Mouse (Mus musculus): ENCODE data around the gene Xylb.
"Not testable (repeated sequence)": the region's sequence is repeated elsewhere in the genome, so short reads cannot be mapped to it uniquely, and the experiment has no call there.

Gene Xylb

DNA sequence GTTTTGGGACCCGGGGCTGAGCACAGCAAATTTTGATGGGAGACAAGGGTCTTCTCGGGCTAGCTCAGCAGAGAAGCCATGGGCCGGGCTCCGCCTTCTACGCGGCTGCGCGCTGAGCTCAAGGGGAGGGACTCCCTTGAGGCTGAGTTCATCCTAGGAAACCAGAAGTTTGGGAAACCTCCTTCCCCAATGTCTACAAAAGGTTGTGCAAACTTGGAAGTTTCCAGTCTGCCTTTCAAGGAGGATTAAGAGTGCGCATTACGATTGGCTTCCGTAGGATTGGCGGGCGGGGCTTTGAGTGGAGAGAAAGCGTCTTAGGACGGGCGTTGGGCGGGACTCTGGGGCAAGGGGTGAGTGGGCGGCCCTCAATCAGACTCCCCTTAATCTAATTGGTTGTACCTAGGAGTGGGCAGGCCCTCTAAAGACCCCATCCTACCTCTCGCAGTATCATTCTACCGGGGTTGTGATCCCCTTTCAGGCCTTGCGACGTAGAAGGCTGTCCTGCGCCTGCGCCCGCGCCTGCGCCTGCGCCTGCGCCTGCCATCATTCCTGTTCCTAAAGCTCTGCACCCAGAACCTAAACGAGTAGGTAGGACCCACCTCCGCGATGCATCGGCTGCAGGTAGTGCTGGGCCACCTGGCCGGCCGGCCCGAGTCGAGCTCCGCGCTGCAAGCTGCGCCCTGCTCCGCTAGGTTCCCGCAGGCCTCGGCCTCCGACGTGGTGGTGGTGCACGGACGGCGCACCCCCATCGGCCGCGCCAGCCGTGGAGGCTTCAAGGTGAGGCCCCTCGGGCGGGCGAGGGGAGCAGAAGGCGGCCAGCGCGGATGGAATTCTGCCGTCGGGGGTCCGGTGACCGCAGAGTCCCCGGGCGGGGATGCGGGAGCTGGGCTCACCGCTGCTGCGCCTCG lies 16.0 kb upstream of the Xylb start, which contains the start of gene Myd88:
Gene Myd88, minus strand, starts transcription at position 503 of the 908 bp plus-strand sequence.
- DNase-seq = peak; percentile 95

DNA sequence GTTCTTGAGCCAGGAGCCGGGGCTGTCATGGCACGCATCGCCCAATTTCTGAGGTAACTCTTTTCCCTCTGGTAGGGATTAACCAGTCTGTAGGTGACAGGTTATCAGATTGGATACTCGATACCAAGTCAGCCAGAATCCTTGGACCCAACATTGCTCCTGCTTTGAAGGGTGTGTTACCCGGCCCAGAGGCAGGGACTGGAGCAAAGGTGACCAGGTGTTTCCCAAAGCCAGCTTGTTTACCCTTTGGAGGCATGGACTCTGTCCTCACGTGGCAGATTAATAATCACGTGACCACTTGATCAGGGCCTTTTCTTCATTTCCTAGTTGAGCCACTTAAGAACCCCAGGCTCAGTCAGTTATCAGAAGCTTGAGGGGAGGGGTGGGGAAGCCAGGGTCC lies 14.5 kb upstream of the Xylb start:
- DNase-seq = no peak

DNA sequence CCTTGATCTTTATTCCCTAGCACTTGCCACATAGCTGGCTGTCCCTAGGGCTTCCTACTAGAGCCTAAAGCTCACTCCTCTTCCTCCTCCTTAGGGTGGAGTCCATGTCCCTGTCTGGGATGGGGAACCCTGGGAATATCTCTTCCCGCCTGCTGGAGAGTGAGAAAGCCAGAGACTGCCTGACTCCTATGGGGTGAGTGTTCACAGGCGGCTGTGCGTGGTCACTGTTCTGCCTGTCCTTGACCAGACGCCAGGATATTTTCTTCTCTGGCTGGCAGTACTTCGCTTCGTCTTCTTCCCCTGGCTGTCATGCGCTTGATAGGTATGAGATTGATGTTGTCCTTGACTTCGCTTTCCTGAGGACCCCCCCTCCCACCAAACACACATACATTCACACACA lies 10.8 kb upstream of the Xylb start:
- no peak for DNase-seq

DNA sequence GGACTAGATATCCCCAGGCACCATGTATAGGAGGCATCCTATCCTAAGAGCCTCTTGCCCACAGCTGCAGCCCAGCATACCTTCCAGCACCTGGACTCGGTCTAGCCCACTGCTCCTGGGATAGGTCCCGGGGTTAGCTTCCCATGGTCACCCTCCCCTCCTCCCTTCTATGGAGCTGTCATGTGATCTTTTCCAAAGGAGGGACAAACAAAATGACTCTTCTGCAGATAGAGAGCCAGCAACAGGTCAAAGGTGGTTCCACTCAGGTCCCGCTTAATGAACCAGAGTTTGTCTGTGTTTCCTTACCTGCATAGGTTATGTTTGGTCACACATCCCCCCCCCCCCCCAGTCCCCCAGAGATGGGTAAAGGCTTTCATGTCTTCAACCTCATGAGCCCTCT lies 6.7 kb upstream of the Xylb start:
- no peak for DNase-seq

DNA sequence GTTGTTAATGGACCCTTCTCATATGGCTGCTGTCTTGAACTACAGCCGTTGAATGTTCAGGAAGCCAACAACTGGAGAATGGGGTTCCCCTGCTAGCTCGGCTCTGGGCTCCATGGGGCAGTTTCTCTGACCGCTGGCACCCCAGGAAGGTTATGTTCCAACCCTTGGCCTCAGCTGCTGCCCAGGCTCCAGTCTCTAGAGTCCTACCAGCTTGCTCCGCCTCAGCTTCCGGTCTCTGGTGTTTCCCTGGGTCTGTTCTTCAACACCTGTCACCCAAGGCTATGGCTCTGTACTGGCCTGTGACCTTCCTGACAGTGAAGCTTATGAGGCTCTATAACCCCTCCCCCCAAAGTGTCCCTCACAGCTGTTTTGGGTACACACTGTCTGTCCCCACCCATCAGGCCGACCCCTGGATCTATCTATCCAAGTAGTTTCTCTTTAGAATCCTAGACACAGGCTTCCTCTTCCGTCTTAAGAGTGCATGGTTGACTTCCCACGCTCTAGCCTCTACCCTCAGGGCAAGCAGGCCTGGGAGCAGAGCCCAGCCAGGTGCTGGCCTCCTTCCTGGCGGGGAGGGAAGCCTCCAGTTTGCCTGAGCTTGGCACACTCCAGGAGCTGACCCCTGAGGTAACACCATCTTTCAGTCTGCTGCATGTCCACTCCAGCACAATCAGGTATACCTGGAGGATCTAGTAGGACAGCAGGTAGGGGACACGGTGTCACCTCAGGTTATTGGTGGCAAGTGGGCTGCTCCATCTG lies 6.1 kb upstream of the Xylb start:
- no peak for DNase-seq

DNA sequence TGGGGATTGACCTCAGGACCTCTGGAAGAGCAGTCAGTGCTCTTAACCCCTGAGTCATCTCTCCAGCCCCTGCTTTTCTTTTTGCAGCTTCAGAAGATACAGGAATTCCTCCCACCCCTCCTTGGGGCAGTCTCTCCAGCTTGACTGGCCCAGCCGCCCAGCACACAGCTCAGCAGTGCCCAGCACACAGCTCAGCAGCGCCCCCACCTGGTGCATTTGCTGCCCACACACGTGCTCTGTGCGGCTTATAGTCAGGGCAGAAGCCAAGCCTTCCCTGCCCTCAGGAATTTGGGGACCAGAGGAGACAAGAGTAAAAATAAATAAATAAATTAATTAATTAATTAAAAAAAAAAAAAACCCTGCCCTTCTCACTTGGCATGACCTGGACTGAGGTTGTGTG lies 5.1 kb upstream of the Xylb start:
- peak; percentile 86 for DNase-seq

DNA sequence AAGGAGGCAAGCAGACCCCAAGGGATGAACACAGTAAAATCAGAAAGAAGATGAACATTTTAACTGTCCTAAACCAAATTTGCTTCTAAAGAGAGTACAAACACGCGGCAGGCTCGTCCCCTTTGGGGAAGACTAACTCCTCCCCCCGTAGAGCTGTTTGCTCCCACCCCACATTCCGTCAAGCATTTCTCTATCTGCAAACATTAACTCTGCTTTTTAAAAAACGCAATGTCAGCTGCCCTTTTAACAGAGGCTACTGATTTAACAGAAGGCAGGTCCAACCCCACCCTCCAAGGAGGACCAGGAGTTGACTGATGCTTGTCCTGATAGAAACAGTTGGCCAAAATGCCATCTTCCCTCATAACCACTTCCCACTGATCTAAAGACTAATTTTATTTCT lies 3.3 kb upstream of the Xylb start:
- DNase-seq = no peak

DNA sequence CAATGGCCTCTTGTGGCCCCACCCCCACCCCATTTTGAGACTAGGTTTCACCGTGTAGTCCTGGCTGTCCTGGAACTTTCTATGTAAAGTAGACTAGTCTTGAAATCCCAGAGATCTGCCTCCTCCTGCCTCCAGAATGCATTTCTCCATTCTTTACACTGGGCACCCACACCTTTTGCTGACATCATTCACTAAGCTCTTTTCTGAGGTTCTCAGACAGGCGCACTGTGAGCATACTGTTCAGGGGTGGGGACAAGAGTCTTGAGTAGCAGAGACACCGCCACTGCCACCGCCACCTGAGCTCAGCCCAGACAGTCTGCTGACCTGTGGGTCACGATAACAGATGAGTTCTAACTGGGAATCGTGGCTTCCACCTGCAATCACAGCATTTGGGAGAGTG lies 1.2 kb upstream of the Xylb start:
- DNase-seq = no peak

DNA sequence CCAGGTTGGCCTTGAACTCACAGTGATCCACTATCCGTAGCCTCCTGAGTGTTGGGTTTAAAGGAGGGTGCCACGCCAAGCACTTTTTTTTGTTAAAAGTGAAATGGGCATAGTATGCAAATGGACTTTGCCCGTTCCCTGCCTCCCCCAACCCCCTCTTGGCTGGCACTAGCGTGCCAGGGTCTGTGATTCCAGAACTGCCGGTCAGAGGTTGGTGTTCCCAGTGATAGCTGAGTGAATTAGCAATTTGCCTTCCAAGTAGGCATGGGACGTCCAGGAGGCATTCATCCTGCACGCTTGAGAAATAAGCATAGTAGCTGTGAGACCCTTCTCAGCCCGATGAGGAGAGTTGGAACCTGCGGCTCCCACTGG lies 863 bp downstream of the Xylb start:
- DNase-seq = no peak

DNA sequence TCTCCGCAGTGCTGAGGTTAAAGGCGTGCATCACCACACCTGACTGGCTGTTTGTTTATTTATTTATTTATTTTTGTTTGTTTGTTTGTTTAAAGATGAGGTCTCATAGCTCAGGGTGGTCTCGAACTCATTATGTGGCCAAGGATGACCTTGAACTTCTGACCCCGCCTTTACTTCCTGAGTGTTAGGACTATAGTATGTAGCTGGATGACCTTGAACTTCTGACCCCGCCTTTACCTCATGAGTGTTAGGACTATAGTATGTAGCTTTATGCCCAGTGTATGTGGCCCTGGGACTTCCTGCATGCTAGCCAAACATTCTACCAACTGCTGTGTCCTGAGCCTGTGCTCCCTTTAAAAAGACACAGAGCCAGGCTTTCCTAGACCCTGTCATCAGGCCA lies 4.2 kb downstream of the Xylb start:
- no peak for DNase-seq

DNA sequence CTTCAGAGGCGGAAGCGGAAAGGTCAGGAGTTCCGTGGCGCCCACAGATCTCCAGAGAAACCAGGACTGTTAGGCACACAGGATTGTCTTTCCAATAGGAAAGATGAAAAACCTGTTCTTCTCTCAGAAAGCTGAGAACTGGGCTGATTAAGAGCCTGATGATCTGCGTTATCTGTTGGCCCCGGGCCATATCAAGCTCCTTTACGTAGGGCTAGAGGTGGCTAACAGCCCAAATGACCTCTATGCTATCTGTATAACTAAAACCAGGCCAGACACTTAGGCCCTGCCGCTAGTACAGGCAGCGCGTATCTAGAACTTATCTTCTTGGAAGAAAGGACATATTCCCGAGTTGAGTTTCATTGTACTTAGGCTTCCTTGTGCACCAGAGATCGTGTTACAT lies 6.0 kb downstream of the Xylb start:
- DNase-seq = no peak

DNA sequence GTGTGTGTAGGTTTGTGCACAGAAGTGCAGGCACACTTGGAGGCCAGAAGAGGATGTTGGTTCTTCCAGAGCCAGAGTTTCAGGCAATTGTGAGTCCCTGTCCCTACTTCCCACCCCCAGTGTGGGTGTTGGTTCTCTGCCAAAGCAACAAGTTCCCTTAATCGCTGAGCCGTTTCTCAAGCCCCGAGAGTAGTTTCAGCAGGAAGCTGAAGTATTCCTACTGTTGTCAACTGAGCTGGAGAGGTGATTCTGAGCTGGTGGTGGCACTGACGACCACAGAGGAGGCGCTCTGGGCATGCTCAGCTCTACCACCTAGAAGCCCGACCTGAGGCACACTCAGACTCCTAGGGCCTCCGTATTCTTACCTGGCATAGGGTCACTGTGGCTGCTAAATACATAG lies 8.1 kb downstream of the Xylb start, which contains the start of gene Slc22a14:
Gene Slc22a14, minus strand, starts transcription at position 270 of the 400 bp plus-strand sequence.
- DNase-seq = no peak

DNA sequence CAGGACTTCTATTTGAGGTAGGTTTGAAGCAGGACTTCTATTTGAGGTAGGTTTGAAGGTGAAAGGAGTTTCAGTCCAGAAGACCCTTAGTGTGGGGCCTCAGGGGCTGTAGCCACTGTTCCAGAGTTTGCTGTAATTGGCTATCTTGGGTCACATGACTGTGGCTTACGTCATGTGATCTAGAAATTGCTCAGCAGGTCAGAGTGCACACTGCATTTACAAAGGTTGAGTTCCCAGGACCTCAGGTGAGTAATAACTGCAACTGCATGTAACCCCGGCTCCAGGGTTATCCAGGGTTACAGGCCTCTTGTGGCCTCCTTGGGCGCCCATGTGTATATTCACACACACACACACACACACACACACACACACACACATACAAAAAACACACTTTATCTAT lies 11.2 kb downstream of the Xylb start:
- no peak for DNase-seq

DNA sequence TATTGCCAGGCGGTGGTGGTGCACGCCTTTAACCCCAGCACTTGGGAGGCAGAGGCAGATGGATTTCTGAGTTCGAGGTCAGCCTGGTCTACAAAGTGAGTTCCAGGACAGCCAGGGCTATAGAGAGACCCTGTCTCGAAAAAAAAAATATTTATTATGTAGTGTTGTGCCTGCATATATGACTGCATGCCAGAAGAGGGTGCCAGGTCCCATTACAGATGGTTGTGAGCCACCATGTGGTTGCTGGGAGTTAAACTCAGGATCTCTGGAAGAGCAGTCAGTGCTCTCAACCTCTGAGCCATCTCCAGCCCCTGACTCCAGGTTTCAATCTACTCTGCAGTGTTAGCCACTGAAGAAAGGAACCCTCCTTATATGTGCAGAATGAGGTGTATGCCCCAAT lies 13.6 kb downstream of the Xylb start:
- DNase-seq = not testable (repeated sequence)

DNA sequence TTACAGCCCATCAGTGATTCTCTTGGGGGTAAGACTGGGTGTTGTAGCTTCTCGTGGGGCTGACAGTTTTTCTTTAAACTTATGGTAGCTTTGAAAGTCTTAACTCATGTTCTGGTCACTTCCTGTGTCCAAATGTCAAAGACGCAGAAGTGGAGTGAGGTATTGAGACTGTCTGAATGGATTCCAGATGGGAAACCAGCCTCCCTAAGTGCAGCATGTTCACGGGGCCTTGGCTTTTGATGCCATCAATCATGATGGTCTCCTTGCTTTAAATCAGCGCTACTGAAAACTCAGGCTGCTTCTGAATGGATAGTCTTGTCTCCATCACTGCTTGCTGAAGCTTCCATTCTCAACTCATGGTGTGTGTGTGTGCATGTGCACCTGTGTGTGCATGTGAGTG lies 14.1 kb downstream of the Xylb start:
- DNase-seq = no peak

DNA sequence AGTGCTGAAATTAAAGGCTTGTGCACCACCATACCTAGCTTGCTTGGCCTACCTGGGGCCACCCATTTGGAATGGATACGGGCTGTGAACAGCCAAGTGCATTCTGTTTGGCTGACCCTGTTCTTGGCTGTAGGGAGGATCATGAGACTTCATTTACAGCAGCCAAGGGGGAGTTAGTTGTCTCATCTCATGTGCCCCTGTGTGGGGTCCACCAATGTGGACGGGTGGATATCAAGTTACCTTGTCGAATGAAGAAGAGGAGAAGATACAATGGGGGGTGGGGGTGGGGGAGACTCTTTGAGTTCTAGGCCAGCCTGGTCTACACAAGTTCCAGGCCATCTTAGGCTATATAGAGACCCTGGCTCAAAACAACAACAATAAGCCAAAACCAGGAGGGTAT lies 17.8 kb downstream of the Xylb start:
- no peak for DNase-seq

DNA sequence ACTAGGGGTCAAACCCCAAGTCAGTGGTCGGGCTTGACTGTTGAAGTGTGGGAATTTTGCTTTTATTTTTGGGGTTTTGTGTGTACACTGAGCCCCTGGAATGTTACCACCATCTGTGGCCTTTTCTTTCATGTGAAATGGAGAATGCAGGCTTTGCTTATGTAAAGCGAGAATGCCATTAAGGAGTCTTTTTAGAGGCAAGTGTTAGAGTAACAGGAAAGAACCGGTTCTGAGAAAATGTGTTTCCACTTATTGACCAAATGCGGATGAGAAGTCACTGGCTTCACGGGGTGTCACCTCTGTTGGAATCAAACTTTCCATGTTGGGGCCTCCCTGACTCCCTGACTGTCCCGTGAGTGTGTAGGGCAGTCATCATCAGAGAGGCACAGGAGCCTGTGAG lies 18.4 kb downstream of the Xylb start:
- DNase-seq = no peak

DNA sequence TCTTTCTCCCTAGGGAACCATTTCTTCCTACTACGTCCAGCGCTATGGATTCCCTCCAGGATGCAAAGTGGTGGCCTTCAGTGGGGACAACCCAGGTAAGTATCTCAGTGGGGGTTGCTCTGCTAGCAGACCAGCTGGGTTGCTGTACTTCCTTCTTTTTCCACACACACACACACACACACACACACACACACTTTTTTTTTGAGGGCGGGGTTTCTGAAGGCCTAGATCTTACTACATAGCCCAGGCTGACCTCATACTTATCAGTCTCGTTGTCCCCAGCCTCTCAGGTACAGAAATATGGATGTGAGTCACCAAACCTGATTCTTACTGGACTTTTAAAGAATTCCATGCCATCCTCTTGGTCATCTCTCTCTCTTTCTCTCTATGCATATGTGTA lies 21.1 kb downstream of the Xylb start:
- no peak for DNase-seq

DNA sequence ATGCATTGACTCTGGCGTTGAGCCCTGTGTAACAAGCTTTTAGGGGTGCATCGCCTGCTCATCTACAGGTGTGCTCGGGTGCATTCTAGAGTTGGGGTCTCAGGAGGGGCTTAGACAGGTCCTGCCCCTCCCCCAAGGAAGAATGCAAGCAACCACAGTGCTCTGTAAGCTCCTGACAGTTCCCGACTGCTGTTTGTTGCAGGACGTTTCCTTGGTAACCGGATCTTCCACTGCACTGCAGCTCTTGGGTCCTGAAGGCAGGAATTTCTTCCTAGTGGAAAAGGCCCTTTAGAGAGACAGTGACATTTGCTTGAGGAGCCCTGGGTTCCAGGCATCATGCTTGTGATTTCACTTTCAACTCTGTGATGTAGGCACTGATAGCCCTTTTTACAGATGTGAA lies 25.4 kb downstream of the Xylb start:
- DNase-seq = no peak

DNA sequence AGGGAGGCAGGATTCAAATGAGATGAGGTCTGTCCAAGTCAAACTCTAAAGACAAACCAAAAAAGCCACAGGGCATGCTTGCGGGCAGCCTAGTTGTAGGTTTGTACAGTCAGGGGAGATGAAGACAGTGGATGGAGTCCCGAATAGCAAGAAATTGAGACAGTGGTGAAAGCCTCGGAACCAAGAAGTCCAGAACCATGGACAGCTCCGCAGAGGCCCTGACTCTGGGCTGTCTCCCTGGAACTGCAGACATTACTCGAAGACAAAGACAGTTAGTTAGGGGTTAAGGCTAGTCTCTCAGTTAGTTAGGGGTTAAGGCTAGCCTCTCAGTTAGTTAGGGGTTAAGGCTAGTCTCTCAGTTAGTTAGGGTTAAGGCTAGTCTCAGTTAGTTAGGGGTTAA lies 31.8 kb downstream of the Xylb start:
- DNase-seq = peak; percentile 35

DNA sequence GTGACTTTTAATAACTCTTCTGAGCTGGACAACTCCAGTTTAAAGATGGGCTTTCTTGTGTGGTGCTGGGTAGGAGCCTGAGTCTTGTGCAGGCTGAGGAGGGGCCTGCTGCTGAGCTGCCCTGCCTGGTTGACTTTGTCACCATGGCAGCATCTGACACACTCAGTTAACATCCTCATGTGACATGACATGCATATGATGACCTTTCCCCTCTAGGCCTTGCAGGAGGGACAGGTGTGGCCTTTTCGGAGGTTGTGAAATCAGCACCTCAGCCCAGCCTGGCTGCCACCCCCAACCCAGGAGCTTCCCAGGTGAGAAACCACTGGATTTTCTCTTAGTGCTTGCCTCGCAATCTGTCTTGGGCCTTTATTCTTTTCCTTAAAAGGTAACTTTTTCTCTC lies 33.0 kb downstream of the Xylb start:
- DNase-seq = no peak

DNA sequence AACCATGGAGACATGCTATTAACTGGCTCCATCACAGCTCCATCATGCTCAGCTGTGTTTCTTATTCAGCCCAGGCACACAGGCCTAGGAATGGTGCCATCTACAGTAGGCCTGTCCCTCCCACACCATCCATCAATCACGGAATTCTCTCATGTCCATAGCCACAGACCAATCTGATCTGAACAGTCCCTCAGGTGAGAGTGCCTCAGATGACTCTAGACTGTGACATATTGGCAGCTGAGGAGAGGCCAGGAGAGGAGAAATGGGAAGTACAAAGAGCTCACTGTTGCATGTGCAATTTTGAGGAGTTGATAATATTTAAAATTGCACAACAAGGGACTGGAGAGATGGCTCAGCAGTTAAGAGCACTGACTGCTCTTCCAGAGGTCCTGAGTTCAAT lies 37.6 kb downstream of the Xylb start:
- no peak for DNase-seq

DNA sequence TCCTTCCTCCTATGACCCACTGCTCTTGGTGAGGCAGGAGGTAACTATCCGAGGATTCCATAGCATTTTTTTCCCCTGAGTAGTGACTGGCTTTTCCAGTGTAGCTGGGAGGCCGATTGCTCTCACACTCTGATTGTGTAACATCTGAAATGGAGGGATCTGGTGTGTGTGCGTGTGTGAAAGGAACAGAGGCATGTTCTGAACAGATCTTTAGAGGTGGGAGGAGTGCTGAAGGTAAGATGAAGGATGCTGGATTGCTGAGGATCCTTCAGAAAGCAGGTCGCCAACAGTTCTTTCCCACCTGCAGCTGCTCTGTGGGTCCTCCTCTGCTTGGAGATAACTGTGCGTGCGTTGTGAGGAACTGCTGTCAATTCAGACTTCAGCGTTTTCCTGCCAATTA lies 44.2 kb downstream of the Xylb start:
- peak; percentile 14 for DNase-seq

DNA sequence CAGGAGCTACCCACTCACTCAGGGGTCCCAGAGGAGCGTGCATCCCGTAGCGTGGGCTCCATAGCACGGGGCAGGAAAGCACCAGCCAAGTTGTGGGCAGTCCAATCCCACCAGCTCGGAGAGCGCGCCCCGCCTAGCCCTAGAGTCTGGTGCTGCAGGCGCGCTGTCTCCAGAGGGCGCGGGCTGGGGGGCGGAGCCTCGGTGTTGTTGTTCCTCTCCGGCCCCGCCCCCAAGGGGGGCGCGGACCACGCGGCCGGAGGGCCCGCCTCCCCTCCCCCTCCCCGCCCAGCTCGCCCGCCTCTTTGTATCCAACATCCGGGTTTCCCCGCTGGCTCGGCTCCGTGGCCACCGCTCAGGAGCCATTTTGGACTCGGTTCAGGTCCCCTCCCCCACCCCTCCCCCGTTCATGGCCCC lies 44.6 kb downstream of the Xylb start, which contains the start of gene Acvr2b:
Gene Acvr2b, plus strand, starts transcription at position 318 of the 414 bp plus-strand sequence.
- peak; percentile 97 for DNase-seq

All from lung, postnatal 14 days (tissue).